Mouse (Mus musculus) forebrain, embryonic 16.5 days (tissue): Measurements from ENCODE around the gene Mrgpra1. TPM values are rescaled to one million over a fixed set of nuclear protein-coding genes. Genes with fewer than 3 reads are reported as not detected.
"Not testable (repeated sequence)": the region's sequence is repeated elsewhere in the genome, so short reads cannot be mapped to it uniquely, and the experiment has no call there.

ENCODE experiments used
- ATAC-seq: fragments of 200-750 bp; cut with Nextera tagmentation; 2 replicates; pipeline ENCODE4 v1.8.0; 2017; ENCODE audit warnings: mild to moderate bottlenecking, moderate library complexity
- H3K27ac ChIP-seq: fragments of 300-500 bp; sonication (generic); 2 replicates; pipeline ENCODE4 v1.5.1; 2014; ENCODE audit warnings: low read length, control low read depth
- H3K27me3 ChIP-seq: fragments of 300-500 bp; sonication (generic); replicated peaks from 2 replicates; pipeline ENCODE4 v1.6.1; 2014; ENCODE audit warnings: low read length; ENCODE audit not compliant: control insufficient read depth, insufficient read depth
- H3K36me3 ChIP-seq: fragments of 300-500 bp; sonication (generic); 2 replicates; pipeline ENCODE4 v1.6.1; 2014; ENCODE audit not compliant: control insufficient read depth, insufficient read depth
- H3K4me1 ChIP-seq: fragments of 300-500 bp; sonication (generic); replicated peaks from 2 replicates; pipeline ENCODE4 v1.6.1; 2014; ENCODE audit warnings: low read length; ENCODE audit not compliant: control insufficient read depth, insufficient read depth
- H3K4me2 ChIP-seq: fragments of 300-500 bp; sonication (generic); 2 replicates; pipeline ENCODE4 v1.6.1; 2014; ENCODE audit warnings: mild to moderate bottlenecking, low read length, control low read depth
- H3K4me3 ChIP-seq: fragments of 300-500 bp; sonication (generic); replicated peaks from 2 replicates; pipeline ENCODE4 v1.5.1; 2014; ENCODE audit warnings: mild to moderate bottlenecking, low read length, control low read depth
- H3K9ac ChIP-seq: fragments of 300-500 bp; sonication (generic); replicated peaks from 2 replicates; pipeline ENCODE4 v1.6.1; 2014; ENCODE audit warnings: low read depth, low read length, control low read depth
- H3K9me3 ChIP-seq: fragments of 300-500 bp; sonication (generic); 2 replicates; pipeline ENCODE4 v1.6.1; 2016; ENCODE audit warnings: low read length; ENCODE audit not compliant: control insufficient read depth
- polyA plus RNA-seq: library from polyadenylated mRNA; unstranded; fragments of >200 nt; fragmentation: Nextera tagmentation; extraction: Ambion mirVana; gene quantifications from 2 replicates; pipeline ENCODE4 v1.2.1, GENCODE M21; 2015

Mrgpra1 gene
- polyA plus RNA-seq, 1 experiment from 2014 or later: not detected

DNA sequence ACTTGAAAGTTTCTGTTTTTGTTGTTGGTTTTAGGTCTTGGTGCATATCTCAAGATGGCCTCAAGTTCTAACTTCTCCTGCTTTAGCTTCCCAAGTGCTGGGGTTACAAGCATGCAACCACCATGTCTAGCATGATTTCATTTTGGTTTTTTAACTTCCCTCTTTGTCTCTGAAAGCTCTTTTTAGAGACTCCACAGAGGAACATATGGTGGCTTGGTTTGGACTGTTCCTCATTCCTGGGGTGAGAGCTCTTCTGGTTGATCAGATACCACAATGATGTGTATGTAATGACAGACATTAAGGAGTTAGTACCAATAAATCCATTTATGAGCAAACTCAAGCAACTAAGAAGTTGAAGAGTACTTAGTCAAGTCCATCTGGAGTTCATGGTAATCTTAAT, 54.4 kb downstream of the Mrgpra1 start:
- not testable (repeated sequence) for H3K27ac ChIP-seq, H3K4me2 ChIP-seq, H3K4me1 ChIP-seq, H3K9me3 ChIP-seq, H3K27me3 ChIP-seq, H3K4me3 ChIP-seq, H3K9ac ChIP-seq, ATAC-seq, H3K36me3 ChIP-seq

Other genes starting within 250 kb of the Mrgpra1 start
- 68.5 and 103 TPM in 2 replicates for gene Ptpn5, start 220.6 kb downstream of the Mrgpra1 start, polyA plus RNA-seq
- not detected in 2 replicates for gene Mrgpra6, start 149.3 kb downstream of the Mrgpra1 start, polyA plus RNA-seq
- not detected in 2 replicates for gene Mrgpra9, start 101.4 kb downstream of the Mrgpra1 start, polyA plus RNA-seq
- not detected in 2 replicates for gene Mrgpra2a, start 97.9 kb upstream of the Mrgpra1 start, polyA plus RNA-seq
- gene Mrgpra2b, start 174.6 kb upstream of the Mrgpra1 start, polyA plus RNA-seq: not detected in 2 replicates
- not detected in 2 replicates for gene Mrgpra3, start 247.1 kb upstream of the Mrgpra1 start, polyA plus RNA-seq